Mouse (Mus musculus): ENCODE data around the gene Rexo2.
A peak's percentile ranks its signal among the peaks of the same experiment; 100 is the strongest.

- TF ChIP-seq POLR2A (IDR thresholded peaks at IDR 0.05; ENCODE audit: control insufficient read depth in 1 of 2, insufficient read depth in 1 of 2, low read depth in 1 of 2, low read length in 2 of 2, poor library complexity in 1 of 2) (peak; percentile 73 to 85), CTCF (IDR thresholded peaks at IDR 0.05 in 2 of 3, conservative IDR thresholded peaks at IDR 0.05 in 1 of 3; ENCODE audit: control insufficient read depth in 1 of 3, insufficient read depth in 1 of 3, low read depth in 2 of 3, low read length in 3 of 3, poor library complexity in 1 of 3, severe bottlenecking in 1 of 3) (no peak), SMC3 (IDR thresholded peaks at IDR 0.05; ENCODE audit: low read depth, low read length) (no peak), SIN3A (IDR thresholded peaks at IDR 0.05; ENCODE audit: low read length) (peak; percentile 45; the same call in 1 of the 2 replicates), USF2 (IDR thresholded peaks at IDR 0.05; ENCODE audit: borderline replicate concordance in 1 of 2, insufficient read depth in 1 of 2, low read depth in 1 of 2, low read length in 2 of 2) (no peak), GATA1 (IDR thresholded peaks at IDR 0.05; ENCODE audit: low read depth, low read length) (no peak), MAX (IDR thresholded peaks at IDR 0.05; ENCODE audit: low read length) (no peak), ZMIZ1 (IDR thresholded peaks at IDR 0.05; ENCODE audit: low read depth, low read length) (peak; percentile 71), TCF12 (IDR thresholded peaks at IDR 0.05; ENCODE audit: low read depth, low read length) (no peak; the same call in 1 of the 2 replicates), MAZ (IDR thresholded peaks at IDR 0.05; ENCODE audit: low read depth, low read length) (peak; percentile 50; the same call in 1 of the 2 replicates)
Measured at GRCm38 (mm10) chr9:48494817-48495547, 14.6 kb upstream of the Rexo2 start, which contains the start of the genes Rbm7 and Gm5617.

Data from MEL (cell line).